Mouse (Mus musculus): ENCODE data around the gene Ppp3ca. TPM values are rescaled to one million over a fixed set of nuclear protein-coding genes. Genes with fewer than 3 reads are reported as not detected.
"Not testable (repeated sequence)": the region's sequence is repeated elsewhere in the genome, so short reads cannot be mapped to it uniquely, and the experiment has no call there.

Ppp3ca gene
- polyA plus RNA-seq, 1 experiment from 2014 or later = 30.0 TPM

DNA sequence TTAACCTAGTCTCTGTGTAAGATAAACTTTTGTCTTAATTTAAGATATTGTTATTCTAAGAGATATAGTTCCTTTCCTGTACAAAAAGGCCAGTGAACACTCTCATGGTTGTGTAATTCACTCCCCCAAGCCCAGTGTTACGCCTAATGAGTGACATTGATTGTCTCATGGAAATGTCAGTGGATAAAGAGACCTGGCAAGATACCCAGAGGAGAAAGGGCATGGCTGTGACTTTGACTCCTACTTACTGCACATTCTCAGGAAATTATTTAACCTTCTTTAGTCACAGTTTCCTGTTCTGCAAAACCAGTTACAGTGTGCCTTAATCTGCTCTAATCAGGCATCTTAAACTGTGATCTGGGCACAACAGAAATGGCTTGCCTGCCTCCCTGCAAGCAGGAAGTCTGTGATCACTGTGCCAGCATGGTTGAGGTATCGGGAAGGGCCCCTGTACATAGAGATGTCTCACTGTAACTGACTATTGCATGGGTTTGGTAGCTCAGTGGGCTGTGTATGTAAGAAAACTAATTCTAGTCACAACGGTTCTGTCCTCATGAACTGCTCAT is 27.8 kb downstream of the Ppp3ca start:
- H3K4me1 ChIP-seq = peaks cover 15% of the 10 kb centered on the region
- no peak for DNase-seq (ENCODE audit: low spot score)
- 85% methylated on average over 3 of the region's 3 CpGs for whole genome bisulfite sequencing

GRCm38 (mm10) chr3:136699711-136700110 is 29.8 kb downstream of the Ppp3ca start:
- H3K4me1 ChIP-seq = peaks cover 18% of the 10 kb centered on the region
- not testable (repeated sequence) for H3K4me3 ChIP-seq; H3K9me3 ChIP-seq (replicated peaks); DNase-seq (ENCODE audit: low spot score); H3K27ac ChIP-seq (replicated peaks); H3K27me3 ChIP-seq (ENCODE audit: low read depth, poor library complexity, severe bottlenecking); H3K36me3 ChIP-seq

More for the DNA sequence above, 27.8 kb downstream of the Ppp3ca start:
- H3K4me3 ChIP-seq = no peak overlapping the region
- H3K36me3 ChIP-seq = no peaks in the 10 kb centered on the region
- no peak overlapping the region for H3K27ac ChIP-seq (replicated peaks)
- no peaks in the 10 kb centered on the region for H3K9me3 ChIP-seq (replicated peaks)
- H3K27me3 ChIP-seq (ENCODE audit: low read depth, poor library complexity, severe bottlenecking) = no peaks in the 10 kb centered on the region

GRCm38 (mm10) chr3:136700447-136701009 is 30.6 kb downstream of the Ppp3ca start:
- H3K9me3 ChIP-seq (replicated peaks) = no peaks in the 10 kb centered on the region
- peaks cover 25% of the 10 kb centered on the region for H3K4me1 ChIP-seq
- no peak for DNase-seq (ENCODE audit: low spot score)
- H3K27me3 ChIP-seq (ENCODE audit: low read depth, poor library complexity, severe bottlenecking) = no peaks in the 10 kb centered on the region
- H3K4me3 ChIP-seq = no peak overlapping the region
- H3K36me3 ChIP-seq = no peaks in the 10 kb centered on the region
- no peak overlapping the region for H3K27ac ChIP-seq (replicated peaks)
- WGBS = 77% methylated on average over 11 of the region's 11 CpGs

- no peak overlapping the region for H3K27ac ChIP-seq (replicated peaks)
- H3K36me3 ChIP-seq = no peaks in the 10 kb centered on the region
- no peaks in the 10 kb centered on the region for H3K9me3 ChIP-seq (replicated peaks)
- WGBS = 81% methylated on average over 2 of the region's 2 CpGs
- H3K27me3 ChIP-seq (ENCODE audit: low read depth, poor library complexity, severe bottlenecking) = no peaks in the 10 kb centered on the region
- peaks cover 31% of the 10 kb centered on the region for H3K4me1 ChIP-seq
- H3K4me3 ChIP-seq = no peak overlapping the region
- DNase-seq (ENCODE audit: low spot score) = no peak
These were observed 32.9 kb downstream of the Ppp3ca start for GRCm38 (mm10) chr3:136702861-136703260.

DNA sequence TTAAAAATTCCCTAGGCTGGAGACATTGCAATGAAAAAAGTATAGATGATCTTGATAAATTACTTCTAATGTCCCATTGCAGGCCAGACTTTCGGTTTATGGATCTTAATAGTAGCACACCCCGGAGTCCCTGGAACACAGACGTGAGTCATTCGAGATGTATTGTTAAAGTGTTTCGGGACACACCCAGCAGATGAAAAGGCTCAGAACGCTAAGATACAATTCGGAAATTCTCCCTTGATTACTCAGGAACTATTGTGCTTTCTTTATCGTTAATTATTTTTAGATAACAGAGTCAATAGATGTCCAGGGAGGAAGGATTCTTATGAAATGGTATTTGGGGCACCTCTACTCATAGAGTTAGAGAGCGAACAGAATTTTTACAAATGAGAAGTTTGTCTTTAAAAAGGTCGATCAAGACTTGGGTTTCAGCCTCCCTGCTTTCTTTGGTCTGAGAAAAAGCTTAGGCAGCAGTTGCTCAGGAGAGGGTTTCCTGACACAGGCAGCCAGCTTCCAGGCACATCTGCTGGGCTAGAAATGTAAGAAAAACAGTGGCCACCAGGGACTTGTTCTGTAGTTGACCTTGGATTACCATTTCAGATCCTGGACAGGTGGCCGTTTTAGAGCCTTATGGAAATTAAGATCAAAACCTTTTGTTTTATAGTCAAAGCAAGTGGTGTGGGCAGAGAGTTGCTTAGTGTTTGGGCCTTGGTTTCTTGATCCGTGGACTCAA is 34.8 kb downstream of the Ppp3ca start:
- no peak overlapping the region for H3K27ac ChIP-seq (replicated peaks)
- peaks cover 33% of the 10 kb centered on the region for H3K4me1 ChIP-seq
- H3K4me3 ChIP-seq = no peak overlapping the region
- H3K36me3 ChIP-seq = no peaks in the 10 kb centered on the region
- H3K27me3 ChIP-seq (ENCODE audit: low read depth, poor library complexity, severe bottlenecking) = no peaks in the 10 kb centered on the region
- DNase-seq (ENCODE audit: low spot score) = no peak
- H3K9me3 ChIP-seq (replicated peaks) = no peaks in the 10 kb centered on the region
- whole genome bisulfite sequencing = 85% methylated on average over 12 of the region's 12 CpGs

DNA sequence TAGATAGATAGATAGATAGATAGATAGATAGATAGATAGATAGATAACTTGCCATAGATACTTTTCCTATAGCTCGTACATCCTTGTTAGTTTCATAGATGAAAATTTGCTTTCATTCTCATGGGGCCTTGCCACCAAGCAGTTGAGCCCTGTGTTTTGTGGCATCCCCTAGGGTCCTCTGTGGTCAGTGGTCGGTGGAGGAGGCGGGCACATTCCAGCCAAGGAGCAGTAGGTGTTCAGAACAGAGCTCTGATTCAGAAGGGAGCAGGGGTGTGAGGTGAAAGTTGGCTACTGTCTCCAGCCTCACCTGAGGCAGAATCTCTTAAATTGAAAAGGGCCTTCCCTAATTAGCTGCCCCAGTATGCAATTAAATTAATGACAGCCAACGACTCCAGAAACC is 36.1 kb downstream of the Ppp3ca start:
- Histone ChIP-seq H3K27ac (replicated peaks) (no peak overlapping the region), H3K27me3 (ENCODE audit: low read depth, poor library complexity, severe bottlenecking) (no peaks in the 10 kb centered on the region), H3K36me3 (no peaks in the 10 kb centered on the region), H3K4me3 (no peak overlapping the region), H3K9me3 (replicated peaks) (no peaks in the 10 kb centered on the region), H3K4me1 (peaks cover 26% of the 10 kb centered on the region)
- no peak for DNase-seq (ENCODE audit: low spot score)
- 91% methylated on average over 4 of the region's 4 CpGs for WGBS

- Histone ChIP-seq H3K4me1 (peaks cover 23% of the 10 kb centered on the region), H3K4me3 (no peak overlapping the region), H3K36me3 (peaks cover 3% of the 10 kb centered on the region; the same call in 1 of the 2 replicates), H3K27me3 (ENCODE audit: low read depth, poor library complexity, severe bottlenecking) (no peaks in the 10 kb centered on the region), H3K27ac (replicated peaks) (no peak overlapping the region), H3K9me3 (replicated peaks) (no peaks in the 10 kb centered on the region)
- DNase-seq (ENCODE audit: low spot score) = no peak
- 82% methylated on average over 7 of the region's 7 CpGs for WGBS
These were observed 36.8 kb downstream of the Ppp3ca start for GRCm38 (mm10) chr3:136706771-136707170.

GRCm38 (mm10) chr3:136707222-136708019 is 37.5 kb downstream of the Ppp3ca start:
- no peak overlapping the region for H3K4me3 ChIP-seq
- no peaks in the 10 kb centered on the region for H3K27me3 ChIP-seq (ENCODE audit: low read depth, poor library complexity, severe bottlenecking)
- 54% methylated on average over 3 of the region's 3 CpGs for WGBS
- no peaks in the 10 kb centered on the region for H3K9me3 ChIP-seq (replicated peaks)
- H3K4me1 ChIP-seq = peaks cover 23% of the 10 kb centered on the region
- no peak overlapping the region for H3K27ac ChIP-seq (replicated peaks)
- peaks cover 4% of the 10 kb centered on the region; the same call in 1 of the 2 replicates for H3K36me3 ChIP-seq
- DNase-seq (ENCODE audit: low spot score) = no peak

DNA sequence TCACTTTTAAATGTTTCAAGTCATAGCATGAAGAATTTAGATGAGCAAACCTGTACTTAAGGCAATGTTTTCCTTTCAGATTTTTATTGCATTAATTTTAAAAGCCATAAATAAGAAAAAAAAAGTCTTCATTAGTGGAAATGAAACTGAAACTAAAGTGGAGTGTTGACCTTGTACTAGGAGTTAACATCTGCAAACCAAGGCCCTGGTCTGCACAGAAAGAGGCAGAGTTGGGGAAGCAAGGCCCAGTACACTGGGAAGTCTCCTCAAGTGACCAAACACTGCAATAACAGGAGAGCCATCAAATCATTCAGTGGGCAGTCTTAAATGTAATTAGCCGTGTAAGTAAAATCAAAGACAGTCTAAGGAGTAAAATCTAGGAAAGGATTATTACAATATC is 38.3 kb downstream of the Ppp3ca start:
- WGBS = 70% methylated on average over 1 of the region's 1 CpGs
- Histone ChIP-seq H3K27me3 (ENCODE audit: low read depth, poor library complexity, severe bottlenecking) (no peaks in the 10 kb centered on the region), H3K27ac (replicated peaks) (no peak overlapping the region), H3K9me3 (replicated peaks) (no peaks in the 10 kb centered on the region), H3K4me3 (no peak overlapping the region), H3K4me1 (peaks cover 23% of the 10 kb centered on the region), H3K36me3 (peaks cover 4% of the 10 kb centered on the region; the same call in 1 of the 2 replicates)
- no peak for DNase-seq (ENCODE audit: low spot score)

GRCm38 (mm10) chr3:136710310-136710906 is 40.5 kb downstream of the Ppp3ca start:
- peaks cover 13% of the 10 kb centered on the region for H3K4me1 ChIP-seq
- no peak overlapping the region for H3K4me3 ChIP-seq
- no peaks in the 10 kb centered on the region for H3K27me3 ChIP-seq (ENCODE audit: low read depth, poor library complexity, severe bottlenecking)
- 66% methylated on average over 10 of the region's 10 CpGs for WGBS
- DNase-seq (ENCODE audit: low spot score) = no peak
- H3K9me3 ChIP-seq (replicated peaks) = no peaks in the 10 kb centered on the region
- no peak overlapping the region for H3K27ac ChIP-seq (replicated peaks)
- H3K36me3 ChIP-seq = peaks cover 4% of the 10 kb centered on the region; the same call in 1 of the 2 replicates

- 92% methylated on average over 4 of the region's 4 CpGs for WGBS
- no peak overlapping the region for H3K4me3 ChIP-seq
These were observed 44.5 kb downstream of the Ppp3ca start for GRCm38 (mm10) chr3:136714307-136715039.

DNA sequence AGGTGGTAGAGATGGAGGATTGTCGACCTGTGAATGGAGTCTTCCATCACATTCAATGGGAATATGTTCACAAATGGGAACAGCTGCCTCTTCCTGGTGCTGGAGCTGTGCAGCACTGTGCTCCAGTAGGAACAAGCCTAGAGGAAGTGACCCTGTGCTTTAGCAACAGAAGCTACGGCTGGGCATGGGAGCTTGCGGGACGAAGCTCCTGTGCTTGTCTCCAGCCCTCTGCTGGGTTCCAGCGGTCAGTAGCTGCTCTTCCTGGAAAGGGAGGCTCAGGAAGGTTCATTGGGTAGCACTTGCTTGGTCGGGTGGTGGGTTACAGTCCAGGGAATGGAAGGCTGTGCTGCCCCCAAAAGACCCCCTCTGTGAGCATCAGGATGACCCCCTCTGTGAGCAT is 46.3 kb downstream of the Ppp3ca start:
- no peak for DNase-seq (ENCODE audit: low spot score)

More at GRCm38 (mm10) chr3:136714307-136715039, 44.5 kb downstream of the Ppp3ca start:
- no peaks in the 10 kb centered on the region for H3K27me3 ChIP-seq (ENCODE audit: low read depth, poor library complexity, severe bottlenecking)
- H3K36me3 ChIP-seq = peaks cover 4% of the 10 kb centered on the region; the same call in 1 of the 2 replicates
- H3K9me3 ChIP-seq (replicated peaks) = no peaks in the 10 kb centered on the region
- no peak overlapping the region for H3K27ac ChIP-seq (replicated peaks)
- DNase-seq (ENCODE audit: low spot score) = no peak
- H3K4me1 ChIP-seq = peaks cover 3% of the 10 kb centered on the region; the same call in 1 of the 2 replicates

More for the DNA sequence above, 46.3 kb downstream of the Ppp3ca start:
- no peaks in the 10 kb centered on the region for H3K9me3 ChIP-seq (replicated peaks)
- no peaks in the 10 kb centered on the region for H3K27me3 ChIP-seq (ENCODE audit: low read depth, poor library complexity, severe bottlenecking)
- H3K36me3 ChIP-seq = peaks cover 4% of the 10 kb centered on the region; the same call in 1 of the 2 replicates
- H3K4me1 ChIP-seq = no peaks in the 10 kb centered on the region
- H3K27ac ChIP-seq (replicated peaks) = no peak overlapping the region
- 87% methylated on average over 6 of the region's 6 CpGs for WGBS
- no peak overlapping the region for H3K4me3 ChIP-seq
